Mouse (Mus musculus) heart, embryonic 11.5 days (tissue): Measurements from ENCODE around the gene Gm14325. TPM values are rescaled to one million over a fixed set of nuclear protein-coding genes. Genes with fewer than 3 reads are reported as not detected.
"Not testable (repeated sequence)": the region's sequence is repeated elsewhere in the genome, so short reads cannot be mapped to it uniquely, and the experiment has no call there.

ENCODE experiments used
- ATAC-seq: fragments of 200-750 bp; cut with Nextera tagmentation; replicated peaks from 2 replicates; pipeline ENCODE4 v1.8.0; 2017; ENCODE audit warnings: moderate library complexity; ENCODE audit not compliant: insufficient number of reproducible peaks, low FRiP score, low TSS enrichment
- H3K27ac ChIP-seq: fragments of 300-500 bp; sonication (generic); 2 replicates; pipeline ENCODE4 v1.5.1; 2014; ENCODE audit warnings: mild to moderate bottlenecking, low read depth, low read length
- H3K27me3 ChIP-seq: fragments of 300-500 bp; sonication (generic); 2 replicates; pipeline ENCODE4 v1.6.1; 2014; ENCODE audit warnings: mild to moderate bottlenecking, low read length, mixed read lengths; ENCODE audit not compliant: control insufficient read depth, insufficient read depth
- H3K36me3 ChIP-seq: fragments of 300-500 bp; sonication (generic); 2 replicates; pipeline ENCODE4 v1.6.1; 2014; ENCODE audit warnings: mild to moderate bottlenecking, low read length, moderate library complexity, mixed read lengths; ENCODE audit not compliant: control insufficient read depth, insufficient read depth
- H3K4me1 ChIP-seq: fragments of 300-500 bp; sonication (generic); 2 replicates; pipeline ENCODE4 v1.6.1; 2014; ENCODE audit warnings: low read length; ENCODE audit not compliant: control insufficient read depth, insufficient read depth
- H3K4me2 ChIP-seq: fragments of 300-500 bp; sonication (generic); 2 replicates; pipeline ENCODE4 v1.6.1; 2014; ENCODE audit warnings: mild to moderate bottlenecking, moderate library complexity
- H3K4me3 ChIP-seq: fragments of 300-500 bp; sonication (generic); 2 replicates; pipeline ENCODE4 v1.5.1; 2014; ENCODE audit warnings: low read depth, low read length
- H3K9ac ChIP-seq: fragments of 300-500 bp; sonication (generic); 2 replicates; pipeline ENCODE4 v1.6.1; 2014; ENCODE audit warnings: mild to moderate bottlenecking, low read depth, low read length, moderate library complexity
- H3K9me3 ChIP-seq: fragments of 300-500 bp; sonication (generic); replicated peaks from 2 replicates; pipeline ENCODE4 v1.6.1; 2016; ENCODE audit warnings: low read length; ENCODE audit not compliant: control insufficient read depth
- WGBS: fragments of 180-500 bp; shearing (Covaris S2); extraction: QIAGEN DNeasy Blood & Tissue Kit; methylation state at CpG from one replicate; pipeline ENCODE4 v1.1.7; 2014; ENCODE audit not compliant: insufficient replicate concordance; 5-methylcytosine and 5-hydroxymethylcytosine counted together
- polyA plus RNA-seq: library from polyadenylated mRNA; unstranded; fragments of >200 nt; fragmentation: Nextera tagmentation; extraction: Ambion mirVana; gene quantifications from 2 replicates; pipeline ENCODE4 v1.2.1, GENCODE M21; 2014

Gene Gm14325
- 33.7 and 44.1 TPM in 2 replicates for polyA plus RNA-seq

DNA sequence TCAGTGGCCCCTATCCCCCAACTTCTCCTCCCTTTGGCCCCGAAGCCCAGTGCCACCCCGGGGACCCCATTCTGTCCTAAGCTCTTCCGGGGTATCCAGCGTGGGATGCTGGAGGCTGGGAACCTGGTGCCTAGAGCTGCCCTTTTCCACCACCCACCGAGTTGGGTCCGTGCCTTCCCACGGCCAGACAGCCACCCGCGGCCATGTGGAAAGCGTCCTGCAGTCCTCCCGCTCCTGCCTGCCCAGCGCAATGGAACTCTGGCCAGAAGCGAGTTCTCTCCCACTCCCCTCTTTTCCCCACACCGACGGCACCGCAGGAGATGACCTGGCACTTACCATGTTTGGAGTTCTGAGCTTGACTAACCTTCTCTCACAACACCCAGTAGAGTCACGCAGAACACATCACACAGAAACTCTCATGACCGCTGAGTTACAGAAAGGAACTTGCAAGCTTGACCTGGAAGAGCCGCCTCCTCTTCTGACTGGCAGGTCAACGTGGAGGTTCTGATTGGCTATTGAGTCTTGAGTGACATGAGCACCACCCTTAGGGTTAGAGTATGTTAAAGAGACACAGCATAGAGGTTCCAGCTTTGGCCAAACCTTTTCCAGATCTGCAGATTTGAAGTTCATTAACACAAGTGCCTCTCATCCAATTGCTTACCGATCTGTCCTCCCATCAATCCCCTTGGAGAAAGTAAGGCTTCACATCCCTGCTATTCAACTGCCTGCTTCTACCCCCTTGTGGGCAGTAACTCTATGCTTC, at the start of gene Gm14325:
Gene Gm14325, minus strand, starts transcription at position 436 of the 763 bp plus-strand sequence.
- ATAC-seq, H3K9ac ChIP-seq: not testable (repeated sequence)
- WGBS: under 1% methylated on average over 16 of the region's 21 CpGs

DNA sequence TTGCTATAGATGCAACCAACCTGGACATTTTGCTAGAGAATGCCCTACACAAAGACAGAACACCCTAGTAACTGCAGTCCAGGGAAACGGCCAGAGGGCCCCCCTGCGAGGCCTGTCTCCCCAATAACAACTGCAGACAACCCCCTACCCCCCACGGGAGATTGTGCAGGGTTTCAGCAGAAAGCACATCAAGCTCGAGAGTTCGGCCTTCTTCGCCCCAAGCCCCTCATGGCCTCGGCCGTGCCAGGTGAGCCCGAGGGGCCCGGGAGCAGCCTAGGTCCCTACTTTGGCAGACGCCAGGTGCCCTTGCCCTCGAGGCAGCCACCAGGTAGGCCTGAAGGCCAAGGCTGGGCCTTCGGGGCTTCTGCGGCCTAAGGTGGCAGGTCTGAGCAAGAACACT, 47.6 kb upstream of the Gm14325 start:
- not testable (repeated sequence) for H3K9me3 ChIP-seq, H3K9ac ChIP-seq, ATAC-seq, H3K27me3 ChIP-seq, H3K27ac ChIP-seq, H3K4me2 ChIP-seq, H3K4me1 ChIP-seq, H3K36me3 ChIP-seq, H3K4me3 ChIP-seq
- whole genome bisulfite sequencing: 92% methylated on average over 11 of the region's 14 CpGs

More for the DNA sequence above, at the start of gene Gm14325:
- H3K27ac ChIP-seq, H3K4me1 ChIP-seq, H3K36me3 ChIP-seq, H3K9me3 ChIP-seq, H3K27me3 ChIP-seq: not testable (repeated sequence)
- Histone ChIP-seq H3K4me2 (peak within 1 kb of the TSS; percentile 52), H3K4me3 (peak within 1 kb of the TSS; percentile 44)

DNA sequence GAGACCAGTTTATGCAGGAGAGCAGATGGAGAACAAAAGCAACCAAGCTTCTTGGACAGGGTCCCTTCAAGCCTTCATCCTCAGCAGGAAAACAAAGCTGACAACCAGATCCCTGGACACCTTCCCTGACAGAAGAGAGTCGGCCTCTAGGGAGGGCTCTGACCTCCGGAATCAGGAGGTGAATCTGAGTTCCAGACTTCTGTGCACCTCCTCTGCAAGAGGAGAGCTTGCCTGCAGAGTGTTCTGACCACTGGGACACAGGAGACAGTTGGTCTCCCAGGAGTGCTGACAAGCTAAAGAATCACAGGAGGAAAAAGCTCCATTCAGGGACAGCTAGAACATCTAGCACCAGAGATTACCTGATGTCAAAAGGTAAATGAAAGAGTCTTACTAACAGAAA, 22.1 kb upstream of the Gm14325 start:
- not testable (repeated sequence) for H3K4me1 ChIP-seq, H3K27me3 ChIP-seq, ATAC-seq, H3K36me3 ChIP-seq, H3K9me3 ChIP-seq, H3K9ac ChIP-seq, H3K4me3 ChIP-seq, H3K4me2 ChIP-seq, H3K27ac ChIP-seq
- 83% methylated on average over 2 of the region's 2 CpGs for WGBS

DNA sequence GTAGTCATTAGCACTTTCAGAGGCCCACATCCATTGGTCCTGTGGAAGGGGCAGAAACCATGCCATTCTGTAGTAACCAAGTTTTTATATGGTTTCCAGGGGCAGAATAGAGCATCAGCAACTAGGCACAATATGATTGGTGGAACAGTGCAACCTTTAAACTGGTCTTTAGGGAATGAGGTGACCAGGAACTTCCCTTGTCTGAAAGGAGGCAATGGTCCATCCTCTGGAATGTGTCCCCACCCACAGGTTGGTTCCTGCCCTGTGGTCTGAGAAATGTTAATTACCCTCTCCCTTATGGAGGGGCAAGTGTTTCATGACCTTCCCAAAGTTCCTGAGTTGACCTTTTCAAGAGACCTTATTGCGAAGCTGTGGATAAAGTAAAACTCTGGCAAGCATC, 3.5 kb upstream of the Gm14325 start:
- H3K36me3 ChIP-seq, H3K27ac ChIP-seq, H3K4me1 ChIP-seq, H3K9ac ChIP-seq, ATAC-seq, H3K27me3 ChIP-seq, H3K4me2 ChIP-seq, H3K4me3 ChIP-seq, H3K9me3 ChIP-seq: not testable (repeated sequence)
- 74% methylated on average over 1 of the region's 1 CpGs for WGBS

DNA sequence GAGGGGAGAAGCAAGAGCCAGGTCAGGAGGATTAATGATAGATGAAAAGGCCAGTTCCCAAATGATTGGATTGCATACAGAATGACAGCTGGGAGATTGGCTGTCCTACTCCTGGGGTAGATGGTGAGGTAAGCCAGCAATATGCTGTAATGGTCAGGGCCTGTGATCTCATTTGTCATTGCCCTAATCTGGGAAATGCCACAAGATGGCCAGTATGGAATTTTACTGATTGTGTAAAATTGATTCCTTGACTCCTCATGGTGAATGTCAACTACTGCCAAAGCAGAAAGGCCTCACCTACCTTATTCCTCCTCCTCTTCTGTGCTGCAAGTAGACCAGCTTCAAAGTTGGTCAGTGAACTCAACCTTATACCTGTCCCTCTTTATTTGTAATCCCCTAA, 3.4 kb downstream of the Gm14325 start:
- H3K27ac ChIP-seq, ATAC-seq, H3K9ac ChIP-seq, H3K27me3 ChIP-seq, H3K9me3 ChIP-seq, H3K4me1 ChIP-seq, H3K4me3 ChIP-seq, H3K36me3 ChIP-seq, H3K4me2 ChIP-seq: not testable (repeated sequence)

DNA sequence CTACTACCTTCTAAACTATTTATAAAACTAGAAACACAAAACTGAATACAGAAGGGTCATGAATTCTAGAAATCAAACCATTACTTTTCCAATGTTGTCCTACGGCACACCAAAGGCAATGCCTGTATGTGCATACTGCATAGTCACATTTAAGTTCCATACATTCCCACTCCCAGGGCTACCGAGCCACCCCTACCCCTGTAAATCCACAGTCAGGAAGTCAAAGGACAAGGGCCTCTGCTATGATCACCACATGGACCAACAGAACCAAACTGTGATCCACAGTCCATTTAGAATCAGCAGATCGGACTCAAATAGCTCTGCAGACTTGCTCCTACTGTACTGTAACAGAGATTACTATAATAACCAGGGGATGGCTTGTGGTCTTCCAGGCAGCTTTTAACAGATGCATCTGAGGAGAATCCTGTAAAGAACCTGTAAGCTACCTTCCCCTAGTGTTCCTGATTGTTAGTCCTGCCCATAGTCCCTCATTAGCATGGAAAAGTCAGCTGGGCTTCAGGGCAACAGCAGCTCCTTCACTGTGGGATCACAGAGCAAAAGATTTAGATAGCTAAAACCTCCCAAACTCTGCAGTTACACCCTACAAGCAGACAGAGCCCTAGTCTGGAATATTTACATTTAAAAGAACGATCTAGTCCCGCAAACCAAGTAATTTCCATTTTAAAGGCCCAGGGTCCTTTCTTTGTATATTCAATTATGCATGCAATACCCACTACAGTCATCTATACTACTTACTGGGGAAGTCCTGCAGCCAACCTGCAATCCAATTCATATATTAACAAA, 4.2 kb downstream of the Gm14325 start:
- not testable (repeated sequence) for H3K27me3 ChIP-seq, H3K4me1 ChIP-seq, H3K9ac ChIP-seq, H3K4me3 ChIP-seq, H3K9me3 ChIP-seq, H3K4me2 ChIP-seq, H3K36me3 ChIP-seq, H3K27ac ChIP-seq, ATAC-seq
- whole genome bisulfite sequencing: 93% methylated on average over 5 of the region's 5 CpGs

DNA sequence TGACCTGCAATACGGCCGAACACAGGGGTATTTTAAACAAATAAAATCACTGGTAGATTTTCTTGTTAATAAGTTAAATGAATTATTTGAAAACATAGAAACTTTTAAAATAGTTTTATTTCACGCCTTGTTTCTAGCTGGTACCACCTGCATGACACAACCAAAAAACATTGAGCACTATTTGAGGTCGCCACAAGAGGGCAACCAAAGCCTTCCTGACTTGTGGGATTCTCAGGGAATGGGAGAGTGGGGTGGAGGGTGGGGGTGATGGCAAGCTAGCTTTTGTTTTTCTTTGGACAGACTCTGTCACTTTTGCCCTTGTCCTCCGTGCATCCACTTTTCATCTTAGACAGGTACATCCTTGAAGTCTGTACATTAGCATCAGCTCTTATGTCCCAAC, 18.2 kb downstream of the Gm14325 start:
- not testable (repeated sequence) for H3K27me3 ChIP-seq, H3K27ac ChIP-seq, H3K4me1 ChIP-seq, H3K9me3 ChIP-seq, H3K36me3 ChIP-seq, H3K4me2 ChIP-seq, H3K9ac ChIP-seq, ATAC-seq, H3K4me3 ChIP-seq
- 33% methylated on average over 1 of the region's 5 CpGs for WGBS

DNA sequence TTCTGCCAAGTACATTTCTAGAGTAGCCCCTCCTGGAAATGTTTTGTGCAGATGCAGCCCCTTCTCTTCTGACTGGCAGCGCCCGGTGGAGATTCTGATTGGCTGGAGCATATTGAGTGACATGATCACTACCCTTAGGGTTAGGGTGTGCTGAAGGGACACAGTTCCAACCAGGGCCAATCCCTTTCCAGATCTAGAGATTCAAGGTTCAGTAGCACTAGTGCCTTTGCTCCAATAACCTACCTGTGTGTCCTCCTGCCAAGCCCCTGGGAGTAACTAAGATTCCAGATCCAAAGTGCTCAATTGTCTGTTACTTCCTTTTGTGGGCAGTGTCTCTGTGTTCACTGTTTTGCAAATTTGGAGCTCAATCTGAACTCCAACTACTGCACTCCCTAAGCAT, 34.0 kb downstream of the Gm14325 start:
- ATAC-seq, H3K9me3 ChIP-seq, H3K4me3 ChIP-seq, H3K36me3 ChIP-seq, H3K4me1 ChIP-seq, H3K27ac ChIP-seq, H3K4me2 ChIP-seq, H3K27me3 ChIP-seq, H3K9ac ChIP-seq: not testable (repeated sequence)
- WGBS: no CpG with 5 or more reads among the region's 2 CpGs

DNA sequence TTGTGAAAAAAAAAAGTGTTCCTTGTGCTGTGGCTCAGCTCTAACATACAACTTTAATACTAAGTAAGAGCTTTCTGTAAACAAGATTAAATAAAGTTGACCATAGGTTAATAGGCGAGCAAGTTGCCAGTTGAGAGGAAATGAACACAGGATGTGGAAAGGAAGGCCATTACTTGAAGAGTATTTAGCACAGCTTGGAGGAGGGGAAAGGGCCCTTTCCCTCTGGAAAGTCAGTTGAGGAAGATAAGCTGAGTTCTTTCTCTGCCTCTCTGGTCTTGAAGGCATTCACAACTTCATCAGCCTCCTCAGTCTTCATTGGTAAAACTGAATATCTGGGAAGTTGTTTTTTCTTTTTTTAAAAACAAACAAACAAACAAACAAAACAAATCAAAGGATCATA, 52.8 kb downstream of the Gm14325 start:
- not testable (repeated sequence) for H3K27ac ChIP-seq, H3K4me1 ChIP-seq, H3K27me3 ChIP-seq, H3K36me3 ChIP-seq, H3K4me3 ChIP-seq, H3K9ac ChIP-seq, ATAC-seq, H3K4me2 ChIP-seq, H3K9me3 ChIP-seq
- 35% methylated on average over 1 of the region's 1 CpGs for WGBS
